Mouse (Mus musculus) A20 (cell line): ENCODE results near the gene Rab3a.
A peak's percentile ranks its signal among the peaks of the same experiment; 100 is the strongest.

Source experiments
- DNase-seq: peaks from one replicate; pipeline ENCODE4 v3.0.0-alpha.2; 2011; ENCODE audit warnings: low read depth, low spot score

Gene Rab3a

GRCm38 (mm10) chr8:70801156-70801555 lies 46.7 kb downstream of the Rab3a start:
- DNase-seq = no peak

GRCm38 (mm10) chr8:70801830-70802229 lies 47.4 kb downstream of the Rab3a start:
- DNase-seq = no peak

- no peak for DNase-seq
Observed at GRCm38 (mm10) chr8:70802786-70803510, 48.5 kb downstream of the Rab3a start.

GRCm38 (mm10) chr8:70803761-70804480 lies 49.4 kb downstream of the Rab3a start:
- DNase-seq = peak; percentile 91

DNA sequence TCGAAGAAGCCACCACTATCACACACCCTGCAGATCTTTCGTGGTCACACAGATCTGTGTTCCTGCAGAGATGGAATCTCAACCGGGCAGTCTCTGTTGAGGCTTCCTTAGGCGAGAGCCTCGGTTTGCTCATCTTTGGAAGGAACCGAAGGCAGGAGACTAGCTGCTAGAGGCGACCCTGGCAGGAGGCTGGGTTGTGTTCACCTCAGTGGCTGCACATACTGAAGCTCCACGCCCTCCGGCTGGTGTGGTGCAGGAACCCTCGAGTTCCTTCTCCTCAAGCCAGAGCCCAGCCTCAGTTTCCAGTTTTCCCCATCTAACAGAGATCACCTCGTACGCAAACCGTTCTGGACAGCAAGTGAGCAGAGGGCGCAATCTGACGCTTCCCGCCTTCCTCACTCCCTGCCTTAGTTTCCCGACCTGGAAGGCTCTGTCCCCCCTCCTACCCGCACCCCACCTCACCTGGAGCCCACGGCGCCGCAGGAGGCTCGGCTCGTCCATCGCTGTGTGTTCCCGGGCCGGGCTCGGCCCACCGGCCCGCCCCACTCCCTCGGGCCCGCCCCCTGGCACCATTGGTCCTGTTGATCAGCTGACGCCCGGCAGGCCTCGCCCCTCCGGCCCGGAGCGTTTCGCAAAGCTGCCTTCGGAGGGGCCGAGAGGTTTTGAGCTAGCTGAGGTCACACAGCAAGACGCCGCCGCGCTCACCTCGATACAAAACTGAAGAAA lies 50.2 kb downstream of the Rab3a start, which contains the start of gene Mast3:
Mast3 (minus strand) TSS at position 574 of the 726 bp plus-strand sequence.
- DNase-seq = peak; percentile 93

GRCm38 (mm10) chr8:70806541-70806940 lies 52.1 kb downstream of the Rab3a start:
- no peak for DNase-seq

- no peak for DNase-seq
Observed at GRCm38 (mm10) chr8:70807304-70807703, 52.8 kb downstream of the Rab3a start.

DNA sequence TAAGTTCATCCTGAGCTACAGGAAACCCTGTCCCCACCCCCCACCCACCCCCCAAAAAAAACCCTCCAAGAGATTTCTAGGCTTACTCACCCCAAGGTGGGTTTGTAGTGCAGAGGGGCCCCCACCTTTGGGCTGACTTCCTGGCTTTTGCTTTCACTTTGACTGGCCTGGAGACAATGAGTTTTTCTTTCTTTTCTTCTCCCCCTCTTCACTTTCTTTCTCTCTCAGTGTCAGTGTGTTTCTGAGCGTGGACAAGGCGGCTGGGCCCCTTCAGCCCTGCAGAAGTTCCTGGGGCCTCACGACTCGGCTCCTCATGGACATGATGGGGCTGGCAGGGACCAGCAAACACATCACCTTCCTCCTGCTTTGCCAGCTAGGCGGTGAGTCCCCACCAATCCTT lies 53.8 kb downstream of the Rab3a start, which contains the start of gene Il12rb1:
Il12rb1 (plus strand) TSS at position 211 of the 400 bp plus-strand sequence.
- peak; percentile 43 for DNase-seq
